Mouse (Mus musculus) lung, postnatal 4 days (tissue): Measurements from ENCODE around the gene Neo1.
A peak's percentile ranks its signal among the peaks of the same experiment; 100 is the strongest.

Source experiments
- DNase-seq, 2 experiments: peaks; one replicate each; pipeline ENCODE4 v3.0.0; 2021

Neo1 gene

DNA sequence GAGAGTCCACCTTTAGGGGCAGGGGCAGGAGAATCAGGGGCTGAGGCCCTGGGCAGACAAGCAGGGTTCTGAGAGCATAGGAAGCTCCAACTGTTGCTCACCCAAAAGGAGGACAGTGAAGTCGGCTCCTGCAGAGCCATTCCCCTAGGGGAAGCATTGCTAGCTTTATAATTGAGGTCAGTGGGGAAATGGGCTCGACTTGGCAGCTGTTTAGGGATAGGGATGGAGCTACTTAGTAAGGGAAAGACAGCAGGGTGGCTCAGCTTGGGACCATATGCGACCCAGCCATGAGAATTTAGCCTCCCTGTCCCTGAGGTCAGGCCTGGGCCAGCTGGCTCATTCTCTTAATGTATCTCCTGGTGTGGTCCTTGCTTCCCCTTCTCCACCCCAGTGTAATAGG is 181.3 kb downstream of the Neo1 start:
- DNase-seq = no peak

DNA sequence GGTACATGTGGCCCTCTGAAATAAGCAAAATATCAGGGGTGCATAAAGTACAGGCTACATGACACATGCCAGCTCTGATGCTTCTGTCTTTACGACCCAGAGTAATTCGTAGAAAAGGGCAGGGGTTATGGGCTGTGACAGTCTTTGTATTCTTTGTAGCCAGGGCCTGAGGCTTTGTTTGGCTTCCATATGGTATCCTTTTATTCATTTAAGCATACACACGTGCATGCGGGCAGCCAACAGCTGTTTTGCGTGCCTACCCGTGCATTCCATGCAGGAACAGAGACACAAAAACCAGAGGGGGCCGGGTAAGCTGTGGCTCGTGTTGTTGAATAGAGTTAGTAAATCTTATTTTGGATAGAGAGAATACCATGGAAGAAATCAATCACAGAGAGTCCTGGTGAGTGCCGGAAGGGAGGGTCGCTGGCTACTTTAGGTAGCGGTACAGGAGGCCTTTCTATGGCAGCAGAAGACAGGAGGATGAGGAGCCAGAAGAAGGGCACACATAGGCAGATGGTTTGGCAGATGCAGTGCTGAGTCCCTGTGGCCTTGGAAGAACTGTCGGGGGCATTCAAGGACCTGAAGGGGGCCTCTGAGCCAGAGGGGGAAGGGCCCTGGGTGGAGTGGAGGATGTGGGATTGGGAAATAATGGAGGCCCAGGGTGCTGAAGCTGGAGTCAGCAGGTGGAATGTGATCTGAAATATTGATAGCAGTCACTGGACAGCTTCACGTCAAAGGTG is 186.5 kb downstream of the Neo1 start:
- DNase-seq = no peak

DNA sequence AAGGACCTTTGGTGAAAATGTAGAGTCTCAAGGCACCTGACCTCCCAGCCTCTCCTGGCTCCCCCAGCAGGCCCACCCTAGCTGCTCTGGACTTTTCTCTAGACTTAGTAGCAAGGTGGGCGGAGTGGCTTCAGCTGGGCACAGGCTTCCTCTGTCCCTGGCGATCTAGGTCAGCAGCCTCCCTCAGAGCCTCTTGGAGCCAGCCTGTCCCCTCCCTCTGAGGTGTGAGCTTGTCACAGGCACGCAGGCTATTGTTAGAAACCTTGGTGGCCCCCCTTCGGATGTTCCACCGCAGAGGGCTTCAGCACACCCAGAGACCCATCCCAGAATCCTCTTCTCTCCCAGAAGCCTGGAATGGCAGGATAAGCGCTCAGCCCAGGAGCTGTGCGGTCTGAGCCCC is 188.6 kb downstream of the Neo1 start:
- DNase-seq = peak in 1 of 2 experiments; percentile 28

DNA sequence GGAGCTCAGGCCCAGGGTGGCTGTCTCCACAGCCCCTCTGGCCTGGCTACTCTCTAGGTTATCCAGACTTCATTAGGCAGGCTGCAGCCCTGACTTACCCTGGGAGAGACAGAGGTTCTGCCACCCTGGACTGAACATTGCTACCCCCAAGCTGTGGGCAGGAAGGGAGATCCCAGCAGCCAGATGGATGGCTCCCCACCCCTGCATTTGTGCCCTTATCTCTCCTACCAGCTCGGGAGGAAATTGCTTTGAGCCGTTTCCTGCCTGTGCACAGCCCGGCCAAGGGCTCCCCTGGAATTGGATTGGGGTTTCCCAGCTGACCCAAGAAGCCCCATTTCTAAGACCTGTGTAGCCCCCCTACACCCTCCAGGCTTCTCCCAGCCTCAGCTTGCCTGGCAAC is 189.2 kb downstream of the Neo1 start:
- DNase-seq = peak; percentile 34 to 62

DNA sequence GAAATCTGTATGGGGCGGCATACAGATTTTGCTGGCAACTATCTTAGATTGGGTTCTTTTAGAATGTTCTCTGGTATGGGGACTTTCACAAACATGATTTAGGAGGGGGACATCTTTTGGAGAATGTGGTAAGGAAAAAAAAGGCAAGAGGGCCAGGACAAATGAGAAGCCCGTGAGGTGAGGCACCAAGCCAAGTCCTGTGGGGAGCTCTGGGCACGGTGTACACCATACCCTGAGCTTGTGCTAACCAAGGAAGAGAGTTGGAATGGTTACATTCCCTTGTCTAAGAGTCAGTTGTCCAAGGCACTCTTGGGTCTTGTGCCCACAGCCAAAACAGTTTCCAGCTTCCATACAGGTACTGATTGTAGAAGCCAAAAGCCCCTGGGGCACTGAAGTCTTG is 191.6 kb downstream of the Neo1 start:
- no peak for DNase-seq

DNA sequence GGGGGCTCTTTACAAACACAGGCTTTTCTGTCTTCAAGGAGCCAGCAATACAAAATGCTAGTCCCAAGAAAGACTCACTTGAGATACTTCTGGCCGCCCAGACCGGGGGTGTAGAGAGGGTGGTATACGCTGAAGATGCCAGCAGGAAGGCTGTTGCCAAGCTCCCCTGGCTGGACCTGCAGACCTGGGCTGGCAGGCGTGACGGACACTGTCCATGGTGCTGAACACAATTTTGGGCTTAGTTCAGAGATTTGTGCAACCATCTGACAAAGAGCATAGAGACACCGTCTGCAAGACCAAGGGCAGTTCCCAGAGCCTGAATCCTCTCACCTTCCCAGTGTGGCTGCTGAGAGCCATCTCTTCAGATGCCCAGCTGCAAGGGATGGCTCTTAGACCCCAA is 194.6 kb downstream of the Neo1 start:
- peak; percentile 44 to 66 for DNase-seq

DNA sequence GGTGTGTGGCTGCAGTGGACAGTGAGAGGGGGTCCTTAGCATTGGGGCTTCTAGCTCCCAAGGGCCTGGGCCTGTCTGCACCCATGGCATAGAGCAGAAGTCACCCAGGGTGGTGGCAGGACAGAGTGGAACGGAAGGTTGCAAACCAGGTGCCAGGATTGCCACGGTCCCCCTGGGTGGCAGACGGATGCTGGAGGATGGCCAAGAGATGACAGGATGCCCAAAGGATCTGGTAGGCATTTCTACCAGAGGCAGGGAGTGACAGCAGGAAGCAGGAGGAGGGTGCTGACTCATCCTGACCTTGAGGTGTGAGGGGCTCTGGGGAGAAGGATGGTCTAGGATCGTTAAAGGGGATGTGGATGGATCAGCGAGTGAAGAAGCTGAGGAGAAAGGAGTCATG is 197.7 kb downstream of the Neo1 start:
- DNase-seq = no peak

DNA sequence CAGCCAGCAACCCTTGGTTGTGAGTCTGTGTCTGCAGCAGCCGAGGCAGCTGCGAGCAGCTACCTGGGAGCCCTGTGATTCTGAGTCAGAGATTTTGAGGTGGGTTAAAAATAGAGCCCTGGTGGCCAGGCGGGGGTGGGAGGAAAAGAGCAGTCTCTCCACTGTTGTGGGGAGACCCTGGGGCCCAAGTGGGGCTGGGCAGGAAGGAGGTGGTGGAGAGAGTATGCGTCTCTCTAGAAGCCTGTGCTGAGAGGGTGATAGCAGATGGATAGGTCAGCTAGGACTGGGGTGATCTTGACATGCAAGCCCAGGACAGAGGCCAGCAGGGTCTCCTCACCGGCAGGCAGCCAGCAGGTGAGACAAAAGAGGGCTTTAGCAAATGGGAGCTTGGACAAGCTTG is 199.1 kb downstream of the Neo1 start:
- no peak for DNase-seq

DNA sequence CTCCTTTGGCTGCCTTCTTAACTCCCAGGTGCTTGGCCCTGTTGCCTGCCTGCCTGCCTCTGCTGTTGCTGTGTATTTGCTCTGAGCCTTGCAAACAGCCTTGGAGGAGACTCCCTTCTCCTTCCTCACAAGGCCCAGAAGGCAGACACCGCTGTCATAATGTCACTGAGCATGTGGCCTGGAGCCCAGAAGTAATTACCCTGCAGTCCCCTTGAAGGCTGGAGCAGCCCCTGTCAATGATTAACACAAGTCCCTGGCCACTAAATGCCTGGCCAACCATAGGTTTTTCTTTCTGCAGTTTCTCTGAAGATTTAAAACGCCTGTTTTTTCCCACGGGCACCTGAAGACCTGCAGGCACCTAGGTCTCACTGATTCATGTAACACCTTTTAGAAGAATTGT is 203.3 kb downstream of the Neo1 start:
- DNase-seq = no peak

DNA sequence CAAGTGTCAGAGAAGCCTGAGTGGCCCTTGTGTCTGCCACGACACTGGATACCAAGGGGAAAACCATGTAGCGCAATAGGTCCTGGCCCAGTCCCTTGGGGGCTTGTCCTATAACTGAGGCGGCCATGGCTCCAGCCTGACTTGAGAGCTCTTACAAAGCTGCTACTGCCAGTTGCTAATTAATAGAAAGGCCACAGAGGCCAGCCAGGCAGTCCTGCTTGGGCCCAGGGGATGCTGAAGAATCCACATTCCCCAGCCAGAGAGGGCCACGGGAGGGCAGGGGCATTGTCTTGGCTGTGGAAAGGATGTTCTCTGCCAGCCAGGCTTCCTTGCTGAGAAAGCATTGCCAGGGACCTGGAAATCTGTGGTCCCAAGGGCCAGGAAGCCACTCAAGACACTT is 206.6 kb downstream of the Neo1 start:
- no peak for DNase-seq
